Mouse (Mus musculus) embryonic fibroblast, embryonic 13.5 days (primary cell): ENCODE data around the gene Hoxb1.

Experiments
- CTCF ChIP-seq: IDR thresholded peaks from 2 replicates; pipeline ENCODE4 v1.5.1; 2011; ENCODE audit warnings: mild to moderate bottlenecking, control low read depth, low read length, moderate library complexity, borderline replicate concordance; ENCODE audit not compliant: insufficient read depth
- POLR2A ChIP-seq: IDR thresholded peaks from 2 replicates; pipeline ENCODE4 v1.6.1; 2011; ENCODE audit warnings: low read depth, mild to moderate bottlenecking, control low read depth, low read length, moderate library complexity

DNA sequence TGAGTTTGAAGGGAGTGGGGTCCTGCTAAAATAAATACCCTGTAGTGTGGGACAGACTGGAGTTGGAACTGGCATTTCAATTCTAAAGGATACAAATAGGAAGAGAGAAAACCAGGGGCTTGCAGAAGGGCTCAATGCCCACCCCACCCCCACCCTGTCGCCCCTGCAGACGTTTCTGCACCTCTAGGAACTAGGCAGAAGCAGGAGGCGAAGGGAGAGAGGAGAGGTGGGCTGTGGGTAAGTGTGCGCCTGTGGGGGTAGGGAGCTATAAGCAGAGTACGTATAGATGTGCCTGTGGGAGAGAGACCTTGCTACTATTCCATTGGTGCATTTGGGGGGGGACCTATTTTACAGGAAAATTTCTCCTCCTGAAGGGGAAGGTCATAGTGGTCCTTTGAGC is 37.8 kb upstream of the Hoxb1 start:
- TF ChIP-seq CTCF (no peak), POLR2A (no peak)
